ENCODE assay signal across 25 mouse cellular contexts in the genomic region with DNA sequence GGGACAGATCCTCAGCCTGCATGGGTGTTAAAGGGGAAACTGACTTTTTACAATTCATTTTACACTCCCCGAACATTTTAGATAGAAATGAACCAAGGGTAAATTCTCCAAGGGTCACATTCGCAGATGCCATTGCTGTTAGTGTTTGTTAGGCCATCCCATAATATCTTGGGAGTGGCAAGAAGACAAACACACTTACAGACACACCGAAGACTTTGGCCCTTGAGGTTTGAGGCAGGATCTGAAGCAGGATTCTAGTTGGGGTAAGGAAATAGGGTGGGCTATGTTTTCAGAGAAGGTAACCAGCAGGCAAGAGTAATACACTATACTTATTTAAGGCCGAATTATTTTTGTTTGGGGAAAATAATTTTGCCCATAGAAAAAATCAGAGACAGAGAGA.
DNase-seq lines count a peak whose midpoint lies in the region; ATAC-seq and TF ChIP-seq lines count a peak whose summit lies in the region.
"Had no signal": no experiment of that assay in that cellular context is flagged by ENCODE, and none has a peak within 500 bp of the region (broad histone marks: within the 10 kb centered on the region; RNA-seq: fewer than 3 reads in every experiment).

No protein-coding gene starts in this region.

- no peaks in the 10 kb centered on the region for H3K36me3 ChIP-seq in forebrain, embryonic 12.5 days (replicated peaks)
- H3K36me3 ChIP-seq in forebrain, postnatal 0 days (ENCODE audit: insufficient read depth), result no peaks in the 10 kb centered on the region
- no peaks in the 10 kb centered on the region for H3K36me3 ChIP-seq in kidney, adult 2 months (ENCODE audit: control insufficient read depth, insufficient read depth, low read length)
- H3K36me3 ChIP-seq in kidney, embryonic 14.5 days (ENCODE audit: control insufficient read depth, insufficient read depth, low read length), result no peaks in the 10 kb centered on the region
- H3K36me3 ChIP-seq in neural tube, embryonic 11.5 days (ENCODE audit: control insufficient read depth, insufficient read depth, low read length), result no peaks in the 10 kb centered on the region
- H3K36me3 ChIP-seq: forebrain, embryonic 10.5 days; G1E; heart, embryonic 12.5 days; heart, embryonic 15.5 days; hindbrain, embryonic 12.5 days had no signal

- no peak for DNase-seq in forebrain, postnatal 0 days
- DNase-seq in kidney, adult 2 months, result no peak
- no peak for DNase-seq in neural tube, embryonic 11.5 days (ENCODE audit: low spot score)
- no peak for DNase-seq in neural tube, embryonic 10.5 days (ENCODE audit: extremely low spot score, low spot score)
- DNase-seq in heart, postnatal 10 days, result no peak
- DNase-seq: adrenal gland, postnatal 10 days; adrenal gland, postnatal 36 days; cerebellum, adult 18-20 months; cerebellum, adult 9-10 months; cerebellum, postnatal 14 days; gastrocnemius, postnatal 25 days; heart, adult 18-20 months; heart, postnatal 14 days; heart, postnatal 4 days had no signal

- ATAC-seq in forebrain, embryonic 12.5 days (ENCODE audit: low FRiP score), result no peak
- ATAC-seq in forebrain, postnatal 0 days, result no peak
- no peak for ATAC-seq in kidney, embryonic 14.5 days (ENCODE audit: low FRiP score, low TSS enrichment)
- no peak for ATAC-seq in neural tube, embryonic 11.5 days (ENCODE audit: insufficient read depth, low FRiP score, low TSS enrichment)
- ATAC-seq: forebrain, embryonic 14.5 days; hindbrain, embryonic 16.5 days had no signal

- H3K9ac ChIP-seq in forebrain, embryonic 12.5 days, result no peak overlapping the region
- no peak overlapping the region for H3K9ac ChIP-seq in forebrain, postnatal 0 days
- no peak overlapping the region for H3K9ac ChIP-seq in kidney, embryonic 14.5 days (ENCODE audit: low read depth, low read length)
- H3K9ac ChIP-seq in neural tube, embryonic 11.5 days (ENCODE audit: low read length), result no peak overlapping the region
- H3K9ac ChIP-seq: heart, embryonic 12.5 days; heart, embryonic 15.5 days; hindbrain, embryonic 12.5 days had no signal

- no peak for TF ChIP-seq POLR2A in kidney, adult 2 months (IDR thresholded peaks at IDR 0.05; ENCODE audit: low read depth, low read length)

- intact Hi-C loops in heart, postnatal 10 days (cut with DNase I), result no loop called here

- peaks cover 42% of the 10 kb centered on the region for H3K4me1 ChIP-seq in forebrain, embryonic 12.5 days
- no peaks in the 10 kb centered on the region for H3K4me1 ChIP-seq in forebrain, postnatal 0 days (ENCODE audit: insufficient read depth)
- peaks cover 22% of the 10 kb centered on the region; the same call in 1 of the 2 replicates for H3K4me1 ChIP-seq in kidney, adult 2 months (ENCODE audit: control insufficient read depth, insufficient read depth, low read length)
- H3K4me1 ChIP-seq in kidney, embryonic 14.5 days (ENCODE audit: control insufficient read depth, insufficient read depth, low read length), result peaks cover 8% of the 10 kb centered on the region; the same call in 1 of the 2 replicates
- H3K4me1 ChIP-seq in neural tube, embryonic 11.5 days (ENCODE audit: control insufficient read depth, insufficient read depth, low read length), result peaks cover 22% of the 10 kb centered on the region
- H3K4me1 ChIP-seq: heart, embryonic 12.5 days; heart, embryonic 15.5 days had no signal

- H3K9me3 ChIP-seq in forebrain, embryonic 12.5 days, result no peaks in the 10 kb centered on the region
- H3K9me3 ChIP-seq in forebrain, postnatal 0 days (ENCODE audit: low read length), result no peaks in the 10 kb centered on the region
- H3K9me3 ChIP-seq in kidney, embryonic 14.5 days (ENCODE audit: control insufficient read depth, low read length), result no peaks in the 10 kb centered on the region
- no peaks in the 10 kb centered on the region for H3K9me3 ChIP-seq in neural tube, embryonic 11.5 days (ENCODE audit: control insufficient read depth, low read length)
- H3K9me3 ChIP-seq: forebrain, embryonic 10.5 days; heart, embryonic 12.5 days; heart, embryonic 15.5 days; hindbrain, embryonic 12.5 days had no signal

- 86% methylated on average over 4 of the region's 4 CpGs for WGBS in forebrain, embryonic 12.5 days
- 81% methylated on average over 4 of the region's 4 CpGs for WGBS in forebrain, postnatal 0 days
- WGBS in kidney, adult 2 months, result 67% methylated on average over 4 of the region's 4 CpGs
- 74% methylated on average over 4 of the region's 4 CpGs for WGBS in kidney, embryonic 14.5 days
- 68% methylated on average over 4 of the region's 4 CpGs for WGBS in neural tube, embryonic 11.5 days

- H3K27ac ChIP-seq in forebrain, embryonic 12.5 days, result 0 out of 2 replicates have a peak overlapping the region, but pooled peaks have one; percentile 13
- H3K27ac ChIP-seq in forebrain, postnatal 0 days (ENCODE audit: low read depth, low read length), result no peak overlapping the region
- H3K27ac ChIP-seq in kidney, adult 2 months (ENCODE audit: insufficient read depth, low read depth, low read length), result peak overlapping the region; percentile 20; the same call in 1 of the 2 replicates
- H3K27ac ChIP-seq in kidney, embryonic 14.5 days (ENCODE audit: low read depth, low read length), result no peak overlapping the region; the same call in 1 of the 2 replicates
- peak overlapping the region; percentile 45; the same call in 1 of the 2 replicates for H3K27ac ChIP-seq in neural tube, embryonic 11.5 days (ENCODE audit: low read depth, low read length)
- H3K27ac ChIP-seq: heart, embryonic 15.5 days; hindbrain, embryonic 12.5 days had no signal

- H3K27me3 ChIP-seq in forebrain, embryonic 12.5 days, result 0 out of 2 replicates have a peak, but pooled peaks cover 5% of the 10 kb centered on the region
- peaks cover 7% of the 10 kb centered on the region; the same call in 1 of the 2 replicates for H3K27me3 ChIP-seq in forebrain, postnatal 0 days (ENCODE audit: insufficient read depth, low read length)
- no peaks in the 10 kb centered on the region for H3K27me3 ChIP-seq in kidney, adult 2 months (replicated peaks; ENCODE audit: control insufficient read depth, insufficient read depth, low read length)
- H3K27me3 ChIP-seq in kidney, embryonic 14.5 days (ENCODE audit: control insufficient read depth, insufficient read depth, low read length), result no peaks in the 10 kb centered on the region
- H3K27me3 ChIP-seq in neural tube, embryonic 11.5 days (ENCODE audit: control insufficient read depth, insufficient read depth, low read length), result no peaks in the 10 kb centered on the region
- H3K27me3 ChIP-seq: CH12.LX; heart, embryonic 12.5 days; hindbrain, embryonic 12.5 days; Patski had no signal

- H3K4me3 ChIP-seq in forebrain, embryonic 12.5 days (replicated peaks), result no peak overlapping the region
- H3K4me3 ChIP-seq in forebrain, postnatal 0 days (ENCODE audit: low read depth, low read length), result no peak overlapping the region
- H3K4me3 ChIP-seq in kidney, adult 2 months (ENCODE audit: insufficient read depth, low read depth, low read length), result no peak overlapping the region
- H3K4me3 ChIP-seq in kidney, embryonic 14.5 days (ENCODE audit: low read length), result no peak overlapping the region
- H3K4me3 ChIP-seq in neural tube, embryonic 11.5 days (ENCODE audit: low read depth, low read length), result no peak overlapping the region
- H3K4me3 ChIP-seq: forebrain, embryonic 10.5 days; heart, embryonic 12.5 days; heart, embryonic 15.5 days; hindbrain, embryonic 12.5 days had no signal

- no peak for TF ChIP-seq CTCF in forebrain, postnatal 0 days (IDR thresholded peaks at IDR 0.05; ENCODE audit: low read depth)
- TF ChIP-seq CTCF in kidney, adult 2 months (conservative IDR thresholded peaks at IDR 0.05; ENCODE audit: insufficient read depth, insufficient read length, low read depth, low read length), result no peak

- H3K4me2 ChIP-seq in forebrain, embryonic 12.5 days, result no peak overlapping the region
- H3K4me2 ChIP-seq in forebrain, postnatal 0 days (ENCODE audit: low read depth), result no peak overlapping the region
- H3K4me2 ChIP-seq in kidney, embryonic 14.5 days (replicated peaks; ENCODE audit: low read depth, low read length), result no peak overlapping the region
- peak overlapping the region; percentile 12 for H3K4me2 ChIP-seq in neural tube, embryonic 11.5 days (ENCODE audit: low read depth)
- H3K4me2 ChIP-seq: heart, embryonic 12.5 days; heart, embryonic 15.5 days had no signal

Comparison
In these comparisons a context has a peak if more than half of its experiments do, and no peak if none do; other contexts are left out.
1. H3K27ac ChIP-seq: peak in forebrain, embryonic 12.5 days (single experiment), kidney, adult 2 months (single experiment) and neural tube, embryonic 11.5 days (single experiment); none in forebrain, postnatal 0 days (single experiment) and kidney, embryonic 14.5 days (single experiment).